Mouse (Mus musculus) heart, adult 18-20 months (tissue): ENCODE measurements at regions not wholly inside any gene's neighbourhood (a gene's known extent, or its start where the extent isn't known, plus 50 kb on each side); places are given as distances from the start of the nearest gene placed in this dataset.

Experiments used
- DNase-seq, 2 experiments: peaks; one replicate each; pipeline ENCODE4 v3.0.0; 2021 to 2022; ENCODE audit warnings: mixed read lengths in 1 of 2

- DNase-seq = no peak
Observed at GRCm38 (mm10) chr19:21214253-21214652, 57.8 kb upstream of the Zfand5 start.

- DNase-seq = no peak
Observed at GRCm38 (mm10) chr19:21193461-21193860, 78.6 kb upstream of the Zfand5 start.

- DNase-seq = no peak
Observed at GRCm38 (mm10) chr19:21192576-21192975, 79.5 kb upstream of the Zfand5 start.

DNA sequence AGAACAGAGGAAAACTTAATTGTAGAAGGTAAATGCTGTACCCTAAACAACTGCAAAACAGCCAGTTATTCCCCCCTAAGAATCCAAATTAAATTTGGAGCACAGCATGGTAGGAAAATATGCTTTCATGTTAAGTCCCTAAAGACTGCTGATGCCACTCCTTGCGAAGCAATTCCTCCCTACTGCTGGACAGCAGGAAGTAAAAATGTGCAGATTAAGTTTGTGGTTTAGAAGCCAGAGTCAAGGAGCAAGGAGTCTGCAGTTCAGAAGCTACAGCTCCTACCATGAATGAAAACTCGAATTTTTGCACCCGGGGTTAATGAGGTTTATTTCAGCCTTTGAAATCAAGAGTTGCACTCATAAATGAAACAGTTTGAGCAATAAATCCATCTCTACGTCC, 82.9 kb upstream of the Zfand5 start:
- DNase-seq = no peak

DNA sequence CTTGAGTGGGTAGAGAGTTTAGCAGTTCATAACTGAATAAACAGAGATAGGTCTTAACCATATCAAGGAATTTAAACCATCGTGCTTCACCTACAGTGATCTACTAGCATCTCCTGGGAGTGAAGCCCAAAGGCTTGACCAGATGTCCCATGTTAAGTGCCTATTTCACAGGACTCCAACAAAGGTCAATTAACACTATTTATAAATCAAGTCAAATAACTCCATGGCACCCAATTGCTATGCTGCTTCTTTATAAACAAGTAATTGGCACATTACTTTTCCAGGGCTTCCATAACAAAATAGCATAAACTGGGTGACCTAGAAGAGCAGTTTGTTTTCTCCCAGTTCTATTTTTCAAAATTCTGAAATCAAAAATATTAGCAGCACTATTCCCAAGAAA, 85.4 kb upstream of the Zfand5 start:
- no peak for DNase-seq

- DNase-seq = no peak
Observed at GRCm38 (mm10) chr19:21186016-21186415, 86.1 kb upstream of the Zfand5 start.

- no peak for DNase-seq
Observed at GRCm38 (mm10) chr19:21183028-21183427, 89.0 kb upstream of the Zfand5 start.

- peak in 1 of 2 experiments; percentile 17 for DNase-seq
Observed at GRCm38 (mm10) chr19:21179886-21180285, 92.2 kb upstream of the Zfand5 start.

GRCm38 (mm10) chr19:21175426-21175831, 96.6 kb upstream of the Zfand5 start:
- DNase-seq = peak; percentile 23 to 65

GRCm38 (mm10) chr19:21174636-21175035, 97.4 kb upstream of the Zfand5 start:
- no peak for DNase-seq

GRCm38 (mm10) chr19:21173896-21174483, 98.1 kb upstream of the Zfand5 start:
- DNase-seq = peak; percentile 9 to 34

GRCm38 (mm10) chr19:21171191-21171590, 100.9 kb upstream of the Zfand5 start:
- no peak for DNase-seq

GRCm38 (mm10) chr19:21170785-21171184, 101.3 kb upstream of the Zfand5 start:
- DNase-seq = no peak

- no peak for DNase-seq
Observed at GRCm38 (mm10) chr19:21166939-21167338, 105.1 kb upstream of the Zfand5 start.

DNA sequence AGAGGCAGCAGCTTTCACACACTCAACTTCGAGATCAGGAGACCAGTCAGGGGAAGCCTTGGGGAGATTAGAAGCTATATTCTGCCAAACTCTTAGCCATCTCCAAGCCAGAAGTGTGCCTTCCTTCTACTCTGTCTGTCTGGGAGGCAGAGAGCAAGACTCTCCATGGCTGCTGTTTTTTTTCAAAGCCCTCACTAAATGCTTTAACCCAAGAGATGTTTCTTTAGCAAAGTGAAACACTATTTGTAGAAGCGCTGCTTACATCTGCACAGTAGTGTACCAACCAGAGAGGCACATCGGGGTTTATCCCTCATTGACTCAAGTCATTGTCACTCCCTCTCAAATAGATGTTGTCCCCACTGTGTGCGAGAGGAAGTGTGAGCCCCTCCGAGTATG, 105.6 kb upstream of the Zfand5 start:
- DNase-seq = no peak

DNA sequence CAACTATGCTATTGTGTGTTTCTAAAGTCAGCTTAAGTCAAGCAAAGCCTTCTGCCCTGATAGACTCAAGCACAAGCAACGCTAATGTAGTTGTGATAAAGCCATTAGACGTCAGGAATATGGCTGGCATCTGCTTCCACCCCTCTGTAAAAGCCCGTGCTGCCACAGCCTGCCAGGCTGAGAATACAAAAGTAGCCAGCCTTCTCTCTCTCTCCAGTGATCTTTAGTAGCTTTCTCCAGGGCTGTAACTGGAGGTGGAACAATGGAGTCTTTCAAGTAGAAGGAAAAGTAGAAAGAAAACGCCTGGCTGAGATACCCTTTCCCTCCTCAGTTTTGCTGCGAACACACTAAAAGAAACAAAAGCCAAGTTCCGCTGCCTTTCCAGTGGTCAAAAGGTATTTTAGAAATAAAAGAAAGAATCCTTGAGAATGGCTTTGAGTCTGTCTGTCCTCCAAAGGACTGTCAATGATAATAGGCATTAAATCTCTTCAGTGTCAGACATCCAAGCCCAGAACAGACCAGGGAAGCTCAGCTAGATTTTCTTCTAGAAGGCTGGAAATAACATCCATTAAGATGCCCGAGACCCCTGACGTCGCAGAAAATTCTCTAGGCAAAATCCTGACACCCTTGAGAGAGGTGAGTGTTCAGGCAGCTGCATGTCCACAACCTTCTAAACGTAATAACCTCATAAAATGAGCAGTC, 106.2 kb upstream of the Zfand5 start:
- no peak for DNase-seq

DNA sequence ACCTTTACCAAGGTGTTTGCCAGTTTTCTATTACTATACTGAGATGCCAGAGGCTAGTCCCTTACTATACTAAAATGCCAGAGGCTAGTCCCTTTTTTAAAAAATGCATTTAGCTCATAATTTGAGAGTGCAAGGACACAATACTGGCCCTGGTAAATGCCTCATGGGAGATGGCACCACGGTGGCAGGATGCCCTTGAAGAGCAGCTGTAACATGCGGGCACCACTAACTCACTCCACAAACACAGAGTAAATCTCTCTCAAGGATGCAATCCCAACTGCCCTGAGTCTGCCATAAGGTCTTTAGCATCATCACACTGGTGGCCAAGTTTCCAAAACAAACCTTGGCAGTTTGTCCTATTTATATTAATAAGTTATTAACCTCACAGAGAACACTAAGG, 108.1 kb upstream of the Zfand5 start:
- no peak for DNase-seq

DNA sequence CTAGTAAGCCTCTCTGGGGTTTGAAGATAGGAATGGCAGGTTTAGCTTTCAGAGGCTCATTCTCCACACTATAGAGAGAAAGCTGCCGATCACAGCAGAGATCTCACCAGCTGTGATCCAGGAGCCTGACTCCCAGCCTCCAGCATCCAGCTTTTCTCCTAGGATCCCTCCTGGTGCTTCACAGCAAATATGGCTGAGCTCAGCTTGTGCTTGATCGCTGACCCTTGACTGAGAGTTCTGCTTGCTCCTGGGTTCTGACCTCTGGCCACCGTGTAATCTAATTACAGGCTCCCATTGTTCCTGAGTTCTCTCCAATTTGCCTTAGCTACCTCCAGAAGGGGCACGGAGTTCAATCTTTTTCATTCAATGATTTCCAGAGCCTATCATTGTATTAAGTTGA, 111.1 kb upstream of the Zfand5 start:
- no peak for DNase-seq

DNA sequence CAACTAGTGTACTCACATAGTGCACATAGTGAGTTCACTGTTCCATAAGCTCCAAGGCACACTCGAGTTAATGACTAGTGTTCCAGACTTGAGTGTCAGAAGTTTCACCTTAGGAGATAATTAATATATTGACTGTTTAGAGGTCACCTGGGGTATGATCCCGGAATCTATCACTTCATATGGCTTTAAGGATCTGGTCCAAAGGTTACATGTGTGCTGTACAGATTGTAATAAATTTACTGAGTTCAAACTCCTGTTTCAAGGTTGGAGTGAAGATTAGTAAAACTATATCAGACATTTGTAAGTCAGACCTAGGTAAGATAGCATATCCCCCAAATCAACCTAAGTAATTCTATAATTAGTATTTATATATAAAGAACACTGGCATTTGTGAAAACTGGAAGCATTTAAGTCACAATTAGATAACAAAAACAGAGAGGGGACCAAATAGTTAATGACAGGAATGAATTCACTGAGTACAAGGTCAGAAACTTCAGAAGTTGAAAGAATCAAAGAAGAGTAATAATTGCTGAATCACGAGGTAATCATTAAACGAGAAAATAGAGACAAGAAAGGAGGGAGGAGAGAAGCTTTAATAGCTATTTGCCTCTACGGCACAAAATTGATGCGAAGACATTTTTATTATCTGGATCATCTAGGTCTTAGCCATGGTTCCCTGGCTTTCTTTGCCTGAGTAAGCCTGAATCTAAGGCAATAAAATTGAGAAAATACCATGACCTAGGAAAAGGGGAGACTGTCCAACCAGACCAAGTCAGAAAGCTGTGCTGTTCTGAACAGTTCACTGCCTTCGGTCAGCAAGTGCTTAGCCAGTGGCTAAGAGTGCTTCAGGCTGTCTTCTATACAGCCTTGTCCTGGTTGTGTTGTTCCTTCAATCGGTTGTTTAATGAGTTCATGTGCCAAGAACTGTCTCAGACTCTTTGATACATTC, 112.6 kb upstream of the Zfand5 start:
- DNase-seq = no peak

DNA sequence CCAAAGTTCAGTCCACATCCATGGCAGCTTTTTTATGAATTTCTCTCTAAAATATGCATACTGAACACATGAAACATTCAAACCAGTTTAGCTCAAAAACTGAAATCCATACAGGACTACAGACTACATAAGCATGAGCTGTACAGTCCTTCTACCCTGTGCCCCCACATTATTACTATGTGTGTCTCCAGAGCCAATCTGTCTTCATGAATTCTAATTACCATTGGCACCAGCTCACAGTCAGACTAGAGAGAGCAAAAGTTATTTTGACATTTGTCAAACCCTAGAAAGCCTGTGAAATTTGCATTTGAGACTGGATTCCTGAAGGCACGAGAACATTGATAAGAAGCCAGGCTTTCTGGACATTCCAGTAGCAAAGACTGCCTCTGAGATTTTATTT, 117.9 kb upstream of the Zfand5 start:
- no peak for DNase-seq

- DNase-seq = peak in 1 of 2 experiments; percentile 39
Observed at GRCm38 (mm10) chr19:21152027-21152426, 120.1 kb upstream of the Zfand5 start.

GRCm38 (mm10) chr19:21150849-21151248, 121.2 kb upstream of the Zfand5 start:
- DNase-seq = no peak

- no peak for DNase-seq
Observed at GRCm38 (mm10) chr19:21150241-21150640, 121.8 kb upstream of the Zfand5 start.
